Mouse (Mus musculus) kidney, embryonic 16.5 days (tissue): Measurements from ENCODE around the gene Thsd7b. TPM values are rescaled to one million over a fixed set of nuclear protein-coding genes. Genes with fewer than 3 reads are reported as not detected.
A peak's percentile ranks its signal among the peaks of the same experiment; 100 is the strongest.

Experiments used
- ATAC-seq: fragments of 200-750 bp; cut with Nextera tagmentation; 2 replicates; pipeline ENCODE4 v1.8.0; 2017; ENCODE audit warnings: moderate TSS enrichment; ENCODE audit not compliant: low FRiP score, low TSS enrichment
- H3K27ac ChIP-seq: fragments of 300-500 bp; sonication (generic); 2 replicates; pipeline ENCODE4 v1.5.1; 2014; ENCODE audit warnings: low read length
- H3K27me3 ChIP-seq: fragments of 300-500 bp; sonication (generic); 2 replicates; pipeline ENCODE4 v1.6.1; 2014; ENCODE audit warnings: low read length, control low read depth, mixed read lengths; ENCODE audit not compliant: insufficient read depth
- H3K36me3 ChIP-seq: fragments of 300-500 bp; sonication (generic); 2 replicates; pipeline ENCODE4 v1.6.1; 2014; ENCODE audit warnings: low read length, control low read depth, mixed read lengths; ENCODE audit not compliant: insufficient read depth
- H3K4me1 ChIP-seq: fragments of 300-500 bp; sonication (generic); 2 replicates; pipeline ENCODE4 v1.6.1; 2014; ENCODE audit warnings: low read length, control low read depth, mixed read lengths; ENCODE audit not compliant: insufficient read depth
- H3K4me2 ChIP-seq: fragments of 300-500 bp; sonication (generic); replicated peaks from 2 replicates; pipeline ENCODE4 v1.6.1; 2014; ENCODE audit warnings: low read depth, low read length
- H3K4me3 ChIP-seq: fragments of 300-500 bp; sonication (generic); 2 replicates; pipeline ENCODE4 v1.5.1; 2014; ENCODE audit warnings: mild to moderate bottlenecking, low read length
- H3K9ac ChIP-seq: fragments of 300-500 bp; sonication (generic); replicated peaks from 2 replicates; pipeline ENCODE4 v1.6.1; 2014; ENCODE audit warnings: low read length
- H3K9me3 ChIP-seq: fragments of 300-500 bp; sonication (generic); 2 replicates; pipeline ENCODE4 v1.6.1; 2016; ENCODE audit warnings: low read length, control low read depth
- WGBS: fragments of 180-500 bp; shearing (Covaris S2); extraction: QIAGEN DNeasy Blood & Tissue Kit; methylation state at CpG from one replicate; pipeline ENCODE4 v1.1.7; 2014; 5-methylcytosine and 5-hydroxymethylcytosine counted together
- polyA plus RNA-seq: library from polyadenylated mRNA; unstranded; fragments of >200 nt; fragmentation: Nextera tagmentation; extraction: Ambion mirVana; gene quantifications from 2 replicates; pipeline ENCODE4 v1.2.1, GENCODE M21; 2015

Thsd7b gene
- polyA plus RNA-seq, 1 experiment from 2014 or later, result 0.65 TPM

GRCm38 (mm10) chr1:129761234-129761633 is 488.1 kb downstream of the Thsd7b start:
- Histone ChIP-seq H3K9ac (no peak overlapping the region), H3K36me3 (no peaks in the 10 kb centered on the region), H3K4me3 (no peak overlapping the region), H3K4me2 (no peak overlapping the region), H3K27ac (no peak overlapping the region), H3K4me1 (no peaks in the 10 kb centered on the region), H3K27me3 (no peaks in the 10 kb centered on the region), H3K9me3 (no peaks in the 10 kb centered on the region)
- WGBS, result 95% methylated on average over 1 of the region's 1 CpGs
- no peak for ATAC-seq

GRCm38 (mm10) chr1:129764748-129765147 is 491.6 kb downstream of the Thsd7b start:
- H3K4me3 ChIP-seq, result no peak overlapping the region
- no peak for ATAC-seq
- H3K27me3 ChIP-seq, result no peaks in the 10 kb centered on the region
- 49% methylated on average over 2 of the region's 2 CpGs for WGBS
- no peak overlapping the region for H3K27ac ChIP-seq
- H3K4me1 ChIP-seq, result no peaks in the 10 kb centered on the region
- no peaks in the 10 kb centered on the region for H3K9me3 ChIP-seq
- H3K36me3 ChIP-seq, result no peaks in the 10 kb centered on the region
- H3K9ac ChIP-seq, result no peak overlapping the region
- H3K4me2 ChIP-seq, result no peak overlapping the region

GRCm38 (mm10) chr1:129777055-129777454 is 504.0 kb downstream of the Thsd7b start:
- Histone ChIP-seq H3K4me1 (no peaks in the 10 kb centered on the region), H3K4me2 (no peak overlapping the region), H3K27me3 (no peaks in the 10 kb centered on the region), H3K9ac (no peak overlapping the region), H3K9me3 (no peaks in the 10 kb centered on the region), H3K36me3 (no peaks in the 10 kb centered on the region), H3K4me3 (no peak overlapping the region), H3K27ac (no peak overlapping the region)
- no peak for ATAC-seq
- WGBS, result 80% methylated on average over 5 of the region's 5 CpGs

- Histone ChIP-seq H3K36me3 (no peaks in the 10 kb centered on the region), H3K4me2 (no peak overlapping the region), H3K27ac (no peak overlapping the region), H3K9ac (no peak overlapping the region), H3K4me1 (no peaks in the 10 kb centered on the region), H3K4me3 (no peak overlapping the region), H3K9me3 (no peaks in the 10 kb centered on the region), H3K27me3 (no peaks in the 10 kb centered on the region)
- no peak for ATAC-seq
- WGBS, result 40% methylated on average over 4 of the region's 4 CpGs
Measured at GRCm38 (mm10) chr1:129779506-129779905, 506.4 kb downstream of the Thsd7b start.

- ATAC-seq, result no peak
- WGBS, result 58% methylated on average over 1 of the region's 1 CpGs
- Histone ChIP-seq H3K27ac (no peak overlapping the region), H3K9ac (no peak overlapping the region), H3K4me2 (no peak overlapping the region), H3K4me3 (no peak overlapping the region), H3K4me1 (no peaks in the 10 kb centered on the region), H3K36me3 (no peaks in the 10 kb centered on the region), H3K27me3 (no peaks in the 10 kb centered on the region), H3K9me3 (no peaks in the 10 kb centered on the region)
Measured at GRCm38 (mm10) chr1:129780589-129780988, 507.5 kb downstream of the Thsd7b start.

- Histone ChIP-seq H3K9ac (no peak overlapping the region), H3K4me2 (no peak overlapping the region), H3K9me3 (no peaks in the 10 kb centered on the region), H3K36me3 (no peaks in the 10 kb centered on the region), H3K27me3 (no peaks in the 10 kb centered on the region), H3K4me3 (no peak overlapping the region), H3K4me1 (no peaks in the 10 kb centered on the region), H3K27ac (no peak overlapping the region)
- no peak for ATAC-seq
Measured at GRCm38 (mm10) chr1:129798519-129798918, 525.4 kb downstream of the Thsd7b start.

GRCm38 (mm10) chr1:129826927-129827326 is 553.8 kb downstream of the Thsd7b start:
- Histone ChIP-seq H3K4me1 (no peaks in the 10 kb centered on the region), H3K27me3 (no peaks in the 10 kb centered on the region), H3K4me2 (no peak overlapping the region), H3K36me3 (no peaks in the 10 kb centered on the region), H3K9me3 (no peaks in the 10 kb centered on the region), H3K4me3 (no peak overlapping the region), H3K9ac (no peak overlapping the region), H3K27ac (no peak overlapping the region)
- 77% methylated on average over 4 of the region's 4 CpGs for WGBS
- ATAC-seq, result no peak

GRCm38 (mm10) chr1:129837324-129837723 is 564.2 kb downstream of the Thsd7b start:
- WGBS, result 27% methylated on average over 2 of the region's 2 CpGs
- no peaks in the 10 kb centered on the region for H3K36me3 ChIP-seq
- no peak overlapping the region for H3K4me3 ChIP-seq
- no peak overlapping the region for H3K4me2 ChIP-seq
- H3K9me3 ChIP-seq, result no peaks in the 10 kb centered on the region
- H3K27ac ChIP-seq, result no peak overlapping the region
- peak; percentile 46; the same call in 1 of the 2 replicates for ATAC-seq
- H3K27me3 ChIP-seq, result no peaks in the 10 kb centered on the region
- no peak overlapping the region for H3K9ac ChIP-seq
- H3K4me1 ChIP-seq, result 0 out of 2 replicates have a peak, but pooled peaks cover 5% of the 10 kb centered on the region

GRCm38 (mm10) chr1:129837776-129838175 is 564.7 kb downstream of the Thsd7b start:
- 10% methylated on average over 3 of the region's 3 CpGs for WGBS
- H3K27me3 ChIP-seq, result no peaks in the 10 kb centered on the region
- H3K36me3 ChIP-seq, result no peaks in the 10 kb centered on the region
- H3K4me1 ChIP-seq, result 0 out of 2 replicates have a peak, but pooled peaks cover 5% of the 10 kb centered on the region
- no peak overlapping the region for H3K4me2 ChIP-seq
- no peak overlapping the region for H3K27ac ChIP-seq
- ATAC-seq, result peak; percentile 96
- no peaks in the 10 kb centered on the region for H3K9me3 ChIP-seq
- H3K9ac ChIP-seq, result no peak overlapping the region
- H3K4me3 ChIP-seq, result no peak overlapping the region

GRCm38 (mm10) chr1:129838486-129838885 is 565.4 kb downstream of the Thsd7b start:
- ATAC-seq, result peak; percentile 23; the same call in 1 of the 2 replicates
- Histone ChIP-seq H3K9ac (no peak overlapping the region), H3K4me1 (0 out of 2 replicates have a peak, but pooled peaks cover 5% of the 10 kb centered on the region), H3K9me3 (no peaks in the 10 kb centered on the region), H3K27ac (no peak overlapping the region), H3K27me3 (no peaks in the 10 kb centered on the region), H3K4me3 (no peak overlapping the region), H3K4me2 (no peak overlapping the region), H3K36me3 (no peaks in the 10 kb centered on the region)
